Mouse (Mus musculus) mature B cell (primary cell): ENCODE measurements around the gene Hebp2.

ENCODE experiments used
- in situ Hi-C: fragments of 300-500 bp; cut with MboI; formaldehyde crosslinking; loops from 2 replicates; pipeline ENCODE4 v1.14.3; 2019

The Hebp2 gene

DNA sequence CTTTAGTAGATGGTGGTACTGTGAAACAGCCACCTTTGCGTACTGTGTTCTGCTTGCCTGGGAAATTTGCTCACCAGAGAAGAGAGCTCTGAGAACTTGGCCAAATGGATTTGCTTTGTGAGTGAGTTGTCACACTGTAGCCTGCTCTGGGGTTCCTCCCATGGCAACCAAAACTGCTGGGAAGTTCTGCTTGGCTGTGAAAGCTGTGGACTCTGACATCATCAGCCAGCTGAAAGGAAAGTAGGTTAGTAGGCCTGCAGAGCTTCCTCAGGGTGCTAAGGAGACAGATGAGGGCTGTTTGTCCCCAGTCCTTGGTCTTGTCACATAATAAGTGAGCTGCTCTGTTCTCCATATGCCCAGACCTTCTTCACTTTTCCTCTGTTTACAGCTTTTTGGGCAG lies 37.3 kb downstream of the Hebp2 start:
- in situ Hi-C loops = no loop called here

DNA sequence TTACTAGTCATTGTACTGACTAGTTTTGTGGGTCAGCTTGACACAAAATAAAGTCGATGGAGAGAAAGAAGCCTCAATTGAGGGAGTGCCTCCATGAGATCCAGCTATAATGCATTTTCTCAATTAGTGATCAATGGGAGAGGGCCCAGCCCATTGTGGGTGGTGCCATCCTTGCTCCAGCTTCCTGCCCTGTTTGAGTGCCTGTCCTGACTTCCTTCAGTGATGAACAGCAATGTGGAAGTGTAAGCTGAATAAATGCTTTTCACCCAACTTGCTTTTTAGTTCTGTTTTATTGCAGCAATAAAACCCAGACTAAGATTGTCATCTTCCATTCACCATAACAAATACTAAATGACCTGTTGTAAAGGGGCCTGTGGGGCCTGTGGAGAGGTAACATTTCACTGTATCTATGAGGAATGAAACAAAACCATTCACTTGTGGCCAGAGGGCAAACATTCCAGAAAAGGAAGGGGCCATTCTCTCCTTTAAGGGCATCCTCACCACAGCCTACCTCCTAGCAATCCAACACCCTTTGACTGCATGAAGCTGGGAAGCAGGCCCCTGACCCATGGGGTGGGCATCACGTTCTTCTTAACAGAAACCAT lies 37.9 kb downstream of the Hebp2 start:
- in situ Hi-C loops = no loop called here

DNA sequence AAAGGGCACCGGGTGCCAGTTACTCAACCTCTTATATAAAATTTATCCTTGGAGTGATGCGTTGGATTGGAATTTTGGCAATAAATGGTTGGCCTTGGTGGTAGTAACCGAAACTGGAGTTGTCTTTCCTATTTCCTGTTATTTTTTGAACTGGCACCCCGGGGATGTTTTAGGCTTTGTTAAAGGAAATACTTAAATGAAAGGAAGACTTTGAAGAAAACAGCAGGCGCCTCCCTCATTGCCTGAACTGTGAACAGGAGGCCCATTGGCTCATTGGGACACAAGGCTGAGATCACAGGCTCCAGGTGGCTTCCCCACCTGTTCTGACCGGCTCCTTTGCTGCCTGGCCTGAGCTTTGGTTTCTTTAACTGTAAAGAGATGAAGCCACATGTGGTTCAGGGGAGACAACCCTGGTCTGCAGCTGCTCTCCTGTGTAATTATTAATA lies 39.4 kb downstream of the Hebp2 start:
- in situ Hi-C loops = no loop called here

DNA sequence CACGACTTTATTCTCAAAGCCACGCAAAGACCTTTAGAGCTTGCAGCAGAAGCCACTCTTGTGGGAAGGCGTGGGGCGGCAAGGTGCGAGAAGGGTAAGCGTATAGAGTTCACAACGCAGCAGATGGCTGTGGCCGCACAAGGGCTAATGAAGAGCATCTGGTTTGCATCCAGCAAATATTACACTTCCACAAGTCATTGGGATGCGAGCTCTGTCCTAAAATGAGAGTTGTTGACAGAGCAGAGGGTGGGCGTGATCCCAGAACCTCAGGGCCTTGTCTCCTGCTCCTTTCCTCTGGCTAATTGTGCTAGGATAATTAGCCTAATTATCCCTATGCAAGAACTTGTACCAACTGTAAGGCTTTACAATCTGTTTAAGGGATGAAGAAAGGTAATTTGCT lies 40.2 kb downstream of the Hebp2 start:
- in situ Hi-C loops = no loop called here

DNA sequence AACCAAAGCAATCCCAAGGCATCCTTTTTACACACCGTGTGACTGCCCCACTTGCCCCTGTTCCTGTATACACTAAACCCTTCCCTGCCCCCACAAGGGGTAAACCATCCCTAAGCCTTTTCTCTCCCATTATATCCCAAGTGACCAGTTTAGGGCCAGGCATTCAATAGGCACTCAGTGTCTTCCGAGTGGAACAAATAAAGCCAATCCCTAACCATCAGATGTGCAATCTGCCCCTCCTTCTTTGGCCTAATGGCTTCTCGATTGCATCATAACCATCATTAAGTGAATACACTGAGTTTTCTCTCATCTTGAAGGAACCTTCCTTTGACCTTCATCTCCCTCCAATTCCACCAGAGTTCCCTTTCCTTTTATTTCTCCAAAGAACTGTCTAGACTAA lies 43.9 kb downstream of the Hebp2 start:
- in situ Hi-C loops = no loop called here

DNA sequence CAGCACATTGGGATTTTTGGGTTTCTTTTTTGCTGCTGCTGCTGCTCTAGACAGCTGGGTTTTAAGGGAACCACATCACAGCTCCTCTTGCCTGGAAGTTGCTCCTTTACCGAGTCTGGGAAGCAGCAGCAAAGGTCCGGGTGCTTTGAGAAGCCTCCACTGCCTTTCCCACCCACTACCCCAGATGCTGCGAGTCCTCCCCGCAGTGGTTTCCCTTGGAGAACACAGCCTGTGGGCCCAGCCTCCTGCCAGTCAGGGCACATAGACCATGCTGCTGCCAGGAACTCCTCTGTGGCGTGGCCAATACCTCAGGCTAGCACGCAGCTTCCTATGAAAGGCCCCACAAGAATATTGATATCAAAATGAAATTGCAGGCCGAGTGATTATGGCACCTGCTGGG lies 48.8 kb downstream of the Hebp2 start:
- in situ Hi-C loops = no loop called here

DNA sequence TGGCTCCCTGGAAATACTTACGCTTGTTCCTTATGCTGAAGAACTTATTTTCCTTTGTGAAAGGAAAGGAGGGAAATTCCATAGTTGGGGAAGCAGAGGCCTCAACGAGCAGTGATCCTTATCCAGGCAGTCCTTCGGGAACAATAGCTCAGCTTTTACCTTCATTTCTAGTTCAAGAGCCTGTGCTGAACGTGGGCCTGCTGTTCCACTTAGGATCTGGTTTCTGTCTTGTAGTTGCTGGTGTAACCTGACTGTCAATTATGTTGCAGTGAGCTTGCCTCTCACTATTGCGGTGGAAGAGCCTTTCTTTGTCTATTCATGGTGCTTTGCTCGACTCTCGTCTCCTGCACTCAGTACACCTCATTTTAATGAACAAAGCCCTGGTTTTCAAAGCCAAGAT lies 51.6 kb downstream of the Hebp2 start:
- in situ Hi-C loops = no loop called here

DNA sequence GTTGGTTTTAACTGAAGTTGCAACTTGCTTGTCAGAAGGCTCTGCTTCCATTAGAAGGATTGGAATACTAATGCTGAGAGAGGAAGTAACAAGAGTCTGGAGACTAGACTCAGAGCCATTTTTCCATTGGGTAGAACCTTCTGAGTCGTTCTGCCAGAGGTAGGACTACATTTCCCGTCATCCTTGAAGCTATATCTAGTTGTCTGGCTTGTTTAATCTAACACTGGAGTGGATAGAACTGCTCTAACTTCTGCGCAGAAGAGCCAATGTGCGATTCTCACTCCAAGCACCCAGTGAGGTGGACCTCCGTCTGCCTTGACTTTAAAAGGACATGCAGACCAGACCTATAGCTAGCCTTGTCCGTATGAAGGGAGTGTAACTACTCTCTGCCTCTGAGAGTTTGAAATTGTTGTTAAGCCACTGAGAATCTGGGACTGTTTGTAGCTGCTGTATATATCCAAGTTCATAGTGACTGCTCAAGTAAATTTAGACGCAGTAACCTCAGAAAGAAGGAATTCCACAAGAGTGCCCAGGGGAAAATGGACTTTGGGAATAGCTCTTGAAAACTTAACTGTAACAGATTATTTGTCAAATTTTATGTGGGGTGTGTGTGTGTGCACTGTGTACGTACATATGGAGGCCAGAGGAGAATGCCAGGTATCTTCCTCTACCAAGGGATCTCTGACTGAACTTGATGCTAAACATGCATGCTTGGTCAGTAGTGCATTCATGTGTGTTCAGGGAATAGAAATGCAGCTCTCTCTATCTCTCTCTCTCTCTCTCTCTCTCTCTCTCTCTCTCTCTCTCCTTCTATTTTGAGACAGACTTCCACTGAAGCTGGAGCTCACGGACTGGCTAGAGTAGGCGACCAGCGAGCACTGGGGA lies 52.6 kb downstream of the Hebp2 start:
- in situ Hi-C loops = no loop called here

DNA sequence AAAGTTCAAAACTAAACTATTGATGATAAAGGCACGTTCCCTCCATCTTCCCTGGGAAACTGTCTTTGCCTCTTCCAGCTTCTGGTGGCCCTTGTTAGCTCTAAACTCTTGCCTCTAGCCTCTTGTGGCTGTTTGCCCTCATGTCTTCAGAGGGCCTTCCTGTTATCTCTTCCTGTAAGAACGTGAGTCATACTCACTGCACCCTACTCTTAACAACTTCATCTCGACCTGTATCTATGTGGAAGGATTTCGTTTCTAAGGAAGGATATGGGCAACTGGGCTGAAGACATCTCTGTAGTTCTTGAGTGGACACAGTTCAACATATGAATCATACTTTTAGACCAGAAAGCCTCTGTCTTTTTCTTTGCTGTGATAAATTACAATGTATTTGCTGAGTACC lies 53.9 kb downstream of the Hebp2 start:
- in situ Hi-C loops = no loop called here

DNA sequence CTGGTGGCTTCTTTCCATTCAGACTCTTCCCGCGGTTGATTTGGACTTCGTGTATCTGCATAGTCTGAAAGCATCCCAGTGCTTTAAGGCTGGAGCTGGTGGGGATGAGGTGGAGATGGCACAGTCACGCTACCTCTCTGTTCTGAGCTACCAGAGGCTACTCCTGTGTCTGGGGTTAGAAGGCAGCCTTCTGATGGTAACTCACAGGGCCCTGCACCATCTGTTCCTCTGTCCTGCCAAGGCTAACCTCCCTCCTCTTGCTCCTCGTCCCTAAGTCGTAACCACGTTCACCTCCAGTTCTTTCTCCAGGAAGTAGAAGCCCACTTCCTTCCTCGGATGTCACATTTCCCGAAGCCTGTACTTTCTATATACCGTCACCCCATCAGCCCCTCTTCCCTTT lies 55.9 kb downstream of the Hebp2 start:
- in situ Hi-C loops = no loop called here
